Mouse (Mus musculus) Muller cell, postnatal 12 days (primary cell): ENCODE measurements around the gene Cacnb2.

Experiments
- DNase-seq: peaks from one replicate; pipeline ENCODE4 v3.0.0-alpha.2; 2015; ENCODE audit errors: inconsistent ontology term

Gene Cacnb2

GRCm38 (mm10) chr2:14984029-14984428 is 381.1 kb downstream of the Cacnb2 start:
- DNase-seq: no peak

GRCm38 (mm10) chr2:14988451-14988850 is 385.6 kb downstream of the Cacnb2 start:
- DNase-seq: no peak

- DNase-seq: no peak
These were observed 386.5 kb downstream of the Cacnb2 start for GRCm38 (mm10) chr2:14989350-14989749.

- DNase-seq: no peak
These were observed 389.6 kb downstream of the Cacnb2 start for GRCm38 (mm10) chr2:14992531-14992930.

GRCm38 (mm10) chr2:14996036-14996435 is 393.1 kb downstream of the Cacnb2 start:
- DNase-seq: no peak

GRCm38 (mm10) chr2:14997836-14998235 is 394.9 kb downstream of the Cacnb2 start:
- no peak for DNase-seq

GRCm38 (mm10) chr2:15007531-15007930 is 404.6 kb downstream of the Cacnb2 start:
- no peak for DNase-seq

GRCm38 (mm10) chr2:15008072-15008471 is 405.2 kb downstream of the Cacnb2 start:
- DNase-seq: no peak

GRCm38 (mm10) chr2:15026817-15027216 is 423.9 kb downstream of the Cacnb2 start:
- DNase-seq: no peak

- no peak for DNase-seq
These were observed 424.9 kb downstream of the Cacnb2 start for GRCm38 (mm10) chr2:15027816-15028215.
